Mouse (Mus musculus) liver, adult 2 months (tissue): ENCODE results near the gene Sorbs2. TPM values are rescaled to one million over a fixed set of nuclear protein-coding genes. Genes with fewer than 3 reads are reported as not detected.

Experiments used
- DNase-seq: peaks from one replicate; pipeline ENCODE4 v3.0.0-alpha.2; 2011; ENCODE audit warnings: low read depth, low spot score; ENCODE audit errors: extremely low read depth
- H3K27ac ChIP-seq: fragments of 200-500 bp; replicated peaks from 2 replicates; pipeline ENCODE4 v1.5.1; 2012; ENCODE audit warnings: low read depth, mild to moderate bottlenecking, control low read depth, inconsistent platforms, low read length; ENCODE audit not compliant: insufficient read depth
- H3K27me3 ChIP-seq: fragments of 200-500 bp; 2 replicates; pipeline ENCODE4 v1.6.1; 2012; ENCODE audit warnings: mild to moderate bottlenecking, moderate library complexity, low read length, inconsistent platforms; ENCODE audit not compliant: control insufficient read depth, insufficient read depth
- H3K36me3 ChIP-seq: fragments of 200-500 bp; 2 replicates; pipeline ENCODE4 v1.6.1; 2012; ENCODE audit warnings: low read length, inconsistent platforms; ENCODE audit not compliant: control insufficient read depth, insufficient read depth
- H3K4me1 ChIP-seq: fragments of 200-500 bp; 2 replicates; pipeline ENCODE4 v1.6.1; 2011; ENCODE audit warnings: low read length; ENCODE audit not compliant: control insufficient read depth, insufficient read depth
- H3K4me3 ChIP-seq: fragments of 200-500 bp; 2 replicates; pipeline ENCODE4 v1.5.1; 2011; ENCODE audit warnings: low read depth, mild to moderate bottlenecking, control low read depth, low read length, moderate library complexity; ENCODE audit not compliant: insufficient read depth
- H3K79me2 ChIP-seq: fragments of 200-500 bp; 2 replicates; pipeline ENCODE4 v1.6.1; 2012; ENCODE audit warnings: inconsistent platforms, mild to moderate bottlenecking, low read length, moderate library complexity; ENCODE audit not compliant: control insufficient read depth, insufficient read depth
- H3K9ac ChIP-seq: fragments of 200-500 bp; 2 replicates; pipeline ENCODE4 v1.6.1; 2012; ENCODE audit warnings: low read depth, mild to moderate bottlenecking, control low read depth, inconsistent platforms, low read length
- CTCF ChIP-seq: fragments of 200-500 bp; IDR thresholded peaks from 2 replicates; pipeline ENCODE4 v1.5.1; 2011; ENCODE audit warnings: low read depth, low read length, control low read depth
- POLR2A ChIP-seq: fragments of 200-500 bp; IDR thresholded peaks from 2 replicates; pipeline ENCODE4 v1.6.1; 2011; ENCODE audit warnings: low read length, control low read depth; ENCODE audit not compliant: insufficient read depth; ENCODE audit errors: extremely low read depth
- WGBS: fragments of 180-500 bp; shearing (Covaris S2); methylation state at CpG from one replicate; pipeline ENCODE4 v1.1.7; 2018; 5-methylcytosine and 5-hydroxymethylcytosine counted together
- polyA plus RNA-seq: library from polyadenylated mRNA; depleted of rRNA; stranded (reverse); fragments of >200 nt; gene quantifications from 2 replicates; pipeline ENCODE4 v1.2.3, GENCODE M21; 2012
- total RNA-seq: library from RNA; depleted of rRNA; stranded (reverse); fragments of >200 nt; gene quantifications from 2 replicates; pipeline ENCODE4 v1.2.3, GENCODE M21; 2014

The Sorbs2 gene
- total and polyA plus RNA-seq, 2 experiments: 40.7 to 51.9 TPM

DNA sequence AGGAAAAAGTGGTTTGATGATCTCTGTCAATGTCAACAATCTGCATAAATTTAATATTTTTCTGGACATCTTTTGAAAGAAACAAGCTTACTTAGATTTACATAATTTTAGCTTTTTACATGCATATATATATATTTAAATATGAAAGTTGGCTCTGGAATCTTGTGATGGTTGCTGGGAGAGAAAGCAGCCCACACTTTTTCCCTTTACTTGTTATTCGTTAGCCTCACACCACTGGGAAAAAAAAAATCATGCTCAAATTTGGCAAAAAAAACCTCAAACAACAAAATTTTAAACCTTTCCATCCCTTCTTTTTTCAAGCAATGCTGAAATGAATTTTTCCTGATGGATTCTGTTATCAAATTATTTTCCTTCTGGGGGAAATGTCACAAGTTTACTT, 97.8 kb downstream of the Sorbs2 start:
- Histone ChIP-seq H3K27me3 (no peaks in the 10 kb centered on the region), H3K9ac (no peak overlapping the region), H3K4me1 (peaks cover 7% of the 10 kb centered on the region), H3K4me3 (no peak overlapping the region), H3K79me2 (no peaks in the 10 kb centered on the region), H3K27ac (no peak overlapping the region), H3K36me3 (no peaks in the 10 kb centered on the region)
- DNase-seq: no peak
- WGBS: 78% methylated on average over 1 of the region's 1 CpGs
- TF ChIP-seq CTCF (no peak), POLR2A (no peak)

- TF ChIP-seq CTCF: no peak
- no peak for TF ChIP-seq POLR2A
- Histone ChIP-seq H3K4me1 (peaks cover 11% of the 10 kb centered on the region), H3K36me3 (no peaks in the 10 kb centered on the region), H3K27ac (no peak overlapping the region), H3K27me3 (no peaks in the 10 kb centered on the region), H3K79me2 (no peaks in the 10 kb centered on the region), H3K4me3 (no peak overlapping the region), H3K9ac (no peak overlapping the region)
- no peak for DNase-seq
- WGBS: 81% methylated on average over 6 of the region's 6 CpGs
Observed at GRCm38 (mm10) chr8:45607012-45607411, 99.4 kb downstream of the Sorbs2 start.

- no peaks in the 10 kb centered on the region for H3K36me3 ChIP-seq
- H3K9ac ChIP-seq: no peak overlapping the region
- no peaks in the 10 kb centered on the region for H3K27me3 ChIP-seq
- no peaks in the 10 kb centered on the region for H3K79me2 ChIP-seq
- H3K4me1 ChIP-seq: peaks cover 11% of the 10 kb centered on the region
- H3K27ac ChIP-seq: no peak overlapping the region
- TF ChIP-seq POLR2A: no peak
- TF ChIP-seq CTCF: no peak
- DNase-seq: no peak
- WGBS: 96% methylated on average over 6 of the region's 6 CpGs
- no peak overlapping the region for H3K4me3 ChIP-seq
Observed at GRCm38 (mm10) chr8:45608413-45608812, 100.8 kb downstream of the Sorbs2 start.

DNA sequence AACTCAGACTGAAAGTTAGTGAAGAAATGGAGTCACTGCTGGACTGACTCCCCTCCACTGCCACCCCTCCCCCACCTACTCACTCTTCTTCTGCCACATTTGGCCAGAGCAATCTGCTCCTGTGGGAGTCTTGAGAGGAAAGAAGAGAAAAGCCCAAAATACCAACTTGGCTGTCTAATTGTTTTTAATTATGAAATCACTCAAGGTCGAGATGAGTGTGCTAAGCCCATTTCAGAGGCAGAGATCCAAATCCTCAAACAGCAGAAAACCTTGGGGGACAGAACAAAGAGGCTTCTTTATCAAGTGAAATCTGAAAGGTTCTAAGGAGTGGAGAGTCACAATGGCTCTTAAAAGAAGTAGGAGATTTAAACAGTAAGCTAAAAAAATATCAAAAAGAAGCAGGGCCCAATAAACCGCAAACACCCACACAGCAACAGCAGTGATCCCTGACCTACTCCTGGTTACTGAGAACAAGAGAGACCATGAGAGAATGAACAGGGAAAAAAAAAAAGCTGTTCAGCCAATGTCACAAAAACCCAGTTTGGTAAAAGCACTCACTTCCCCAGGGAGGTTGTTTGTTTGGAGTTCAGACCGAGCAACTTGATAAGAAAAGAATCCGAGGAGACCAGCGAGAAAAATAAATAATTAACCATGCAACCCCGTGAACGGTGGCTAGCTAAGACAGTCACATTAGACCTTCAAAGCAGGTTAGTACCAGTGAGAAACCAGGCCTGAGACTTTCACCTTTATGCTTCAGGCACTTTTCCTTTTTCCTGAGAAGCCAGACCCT, 103.0 kb downstream of the Sorbs2 start:
- no peak overlapping the region for H3K9ac ChIP-seq
- no peak for TF ChIP-seq CTCF
- no peak for TF ChIP-seq POLR2A
- peak overlapping the region; percentile 79 for H3K27ac ChIP-seq
- peaks cover 11% of the 10 kb centered on the region for H3K4me1 ChIP-seq
- no peaks in the 10 kb centered on the region for H3K79me2 ChIP-seq
- no peaks in the 10 kb centered on the region for H3K36me3 ChIP-seq
- no peak overlapping the region for H3K4me3 ChIP-seq
- peak; percentile 99 for DNase-seq
- no peaks in the 10 kb centered on the region for H3K27me3 ChIP-seq
- 9% methylated on average over 7 of the region's 7 CpGs for WGBS

DNA sequence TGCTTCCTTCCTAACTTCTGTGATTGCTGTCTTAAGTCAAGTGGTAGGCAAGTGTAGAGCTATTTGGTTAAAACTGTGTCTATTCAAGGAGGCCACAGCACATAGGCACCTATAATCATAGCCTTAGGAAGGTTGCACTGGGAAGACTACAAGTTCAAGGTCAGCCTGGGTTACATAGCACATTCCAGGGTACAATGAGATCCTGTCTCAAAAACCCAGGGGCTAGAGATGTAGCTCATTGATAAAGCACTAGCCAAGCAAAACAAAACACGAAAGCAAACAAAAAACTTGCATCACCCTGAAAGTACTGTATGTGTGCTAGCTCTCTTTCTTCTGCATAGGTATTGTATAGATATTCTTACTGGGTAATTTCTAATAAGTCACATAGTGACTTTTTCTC, 103.7 kb downstream of the Sorbs2 start:
- H3K79me2 ChIP-seq: no peaks in the 10 kb centered on the region
- TF ChIP-seq POLR2A: no peak
- TF ChIP-seq CTCF: no peak
- WGBS: 23% methylated on average over 1 of the region's 1 CpGs
- DNase-seq: peak; percentile 97
- no peaks in the 10 kb centered on the region for H3K36me3 ChIP-seq
- peaks cover 11% of the 10 kb centered on the region for H3K4me1 ChIP-seq
- H3K9ac ChIP-seq: no peak overlapping the region
- peak overlapping the region; percentile 79 for H3K27ac ChIP-seq
- no peaks in the 10 kb centered on the region for H3K27me3 ChIP-seq
- no peak overlapping the region for H3K4me3 ChIP-seq

DNA sequence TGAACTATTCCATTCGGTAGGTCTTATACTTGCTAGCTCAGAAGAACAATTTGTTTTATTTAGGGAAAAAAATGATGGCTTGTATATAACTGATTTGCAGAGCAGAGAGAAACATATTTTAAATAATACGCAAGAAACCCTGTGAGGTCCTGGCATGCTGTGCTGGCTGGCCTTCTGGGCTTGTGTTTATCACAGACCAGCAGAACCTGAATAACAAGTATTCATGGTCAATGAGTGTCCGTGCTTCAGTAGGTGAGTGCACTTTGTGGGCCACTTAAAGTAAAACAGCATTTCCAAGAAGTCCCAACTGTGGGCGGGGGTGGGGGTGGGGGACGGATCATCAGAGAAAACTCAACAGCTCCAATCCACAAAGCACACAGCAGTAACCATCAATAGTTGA, 107.0 kb downstream of the Sorbs2 start:
- Histone ChIP-seq H3K36me3 (no peaks in the 10 kb centered on the region), H3K4me1 (peaks cover 10% of the 10 kb centered on the region), H3K27ac (0 out of 2 replicates have a peak overlapping the region, but pooled peaks have one; percentile 1), H3K9ac (no peak overlapping the region), H3K4me3 (no peak overlapping the region), H3K27me3 (no peaks in the 10 kb centered on the region), H3K79me2 (no peaks in the 10 kb centered on the region)
- WGBS: 37% methylated on average over 5 of the region's 5 CpGs
- no peak for DNase-seq
- TF ChIP-seq CTCF (no peak), POLR2A (no peak)
